Mouse (Mus musculus) heart, embryonic 15.5 days (tissue): Measurements from ENCODE around the gene Fkbp10. TPM values are rescaled to one million over a fixed set of nuclear protein-coding genes. Genes with fewer than 3 reads are reported as not detected.
A peak's percentile ranks its signal among the peaks of the same experiment; 100 is the strongest.

Source experiments
- ATAC-seq: fragments of 200-750 bp; cut with Nextera tagmentation; replicated peaks from 2 replicates; pipeline ENCODE4 v1.8.0; 2017; ENCODE audit warnings: low read depth, moderate TSS enrichment; ENCODE audit not compliant: insufficient number of reproducible peaks, insufficient read depth, low FRiP score
- H3K27ac ChIP-seq: fragments of 300-500 bp; sonication (generic); 2 replicates; pipeline ENCODE4 v1.5.1; 2015; ENCODE audit warnings: mild to moderate bottlenecking, inconsistent platforms
- H3K27me3 ChIP-seq: fragments of 300-500 bp; sonication (generic); 2 replicates; pipeline ENCODE4 v1.6.1; 2015; ENCODE audit warnings: inconsistent platforms
- H3K36me3 ChIP-seq: fragments of 300-500 bp; sonication (generic); 2 replicates; pipeline ENCODE4 v1.6.1; 2015; ENCODE audit warnings: mild to moderate bottlenecking, inconsistent platforms
- H3K4me1 ChIP-seq: fragments of 300-500 bp; sonication (generic); replicated peaks from 2 replicates; pipeline ENCODE4 v1.6.1; 2015; ENCODE audit warnings: inconsistent platforms
- H3K4me2 ChIP-seq: fragments of 300-500 bp; sonication (generic); 2 replicates; pipeline ENCODE4 v1.6.1; 2015; ENCODE audit warnings: inconsistent platforms, mild to moderate bottlenecking, moderate library complexity
- H3K4me3 ChIP-seq: fragments of 300-500 bp; sonication (generic); 2 replicates; pipeline ENCODE4 v1.5.1; 2015; ENCODE audit warnings: mild to moderate bottlenecking, inconsistent platforms
- H3K9ac ChIP-seq: fragments of 300-500 bp; sonication (generic); 2 replicates; pipeline ENCODE4 v1.6.1; 2015; ENCODE audit warnings: mild to moderate bottlenecking, inconsistent platforms
- H3K9me3 ChIP-seq: fragments of 300-500 bp; sonication (generic); replicated peaks from 2 replicates; pipeline ENCODE4 v1.6.1; 2016; ENCODE audit warnings: inconsistent platforms
- WGBS: fragments of 180-500 bp; shearing (Covaris S2); methylation state at CpG from one replicate; pipeline ENCODE4 v1.1.7; 2015; ENCODE audit warnings: mixed read lengths; 5-methylcytosine and 5-hydroxymethylcytosine counted together
- polyA plus RNA-seq: library from polyadenylated mRNA; unstranded; fragments of >200 nt; fragmentation: Nextera tagmentation; extraction: Ambion mirVana; gene quantifications from 2 replicates; pipeline ENCODE4 v1.2.1, GENCODE M21; 2015

The Fkbp10 gene
- polyA plus RNA-seq, 1 experiment from 2014 or later: 86.3 TPM

DNA sequence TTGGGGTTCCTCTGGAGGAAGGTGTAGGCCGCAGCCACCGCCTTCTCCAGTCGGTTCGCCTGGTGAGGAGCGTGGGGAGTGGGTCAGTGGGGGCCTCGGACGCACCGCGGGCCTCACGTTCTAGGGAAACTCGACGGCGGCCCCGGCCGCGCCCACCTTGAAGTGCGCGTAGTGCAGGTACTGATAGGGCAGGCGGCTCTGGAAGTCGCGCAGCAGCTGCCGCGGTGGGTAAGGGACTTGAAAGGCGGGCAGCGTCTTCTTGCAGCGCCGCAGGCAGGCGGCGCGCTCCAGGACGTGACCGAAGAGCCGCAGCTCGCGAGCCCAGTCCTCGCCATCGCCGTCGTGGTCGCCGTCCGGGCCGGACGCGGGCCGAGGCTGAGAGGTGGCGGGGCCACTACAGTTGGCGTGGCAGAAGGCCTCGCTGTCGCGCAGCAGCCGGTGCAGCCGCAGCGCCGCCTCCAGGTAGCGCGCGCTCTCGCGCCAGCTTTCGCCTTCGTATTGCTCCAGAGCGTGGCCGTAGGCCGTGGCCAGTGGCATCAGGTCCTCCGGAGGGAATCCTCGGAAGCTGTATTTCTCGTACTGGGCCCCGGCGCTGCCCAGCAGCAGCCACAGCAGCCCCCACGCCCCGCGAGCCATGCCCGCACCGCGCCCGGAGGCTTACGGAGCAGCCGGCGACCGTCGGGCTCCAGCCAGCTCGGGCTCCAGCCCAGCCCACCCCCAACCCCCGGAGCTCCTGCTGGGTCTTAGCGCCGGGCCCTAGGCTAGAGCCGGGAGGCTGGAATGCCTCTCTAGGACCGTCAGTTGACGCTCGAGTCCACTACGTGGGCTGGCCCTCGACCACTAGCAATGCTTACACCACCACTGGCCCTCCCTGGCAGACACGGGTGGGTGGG is 1.2 kb upstream of the Fkbp10 start, which contains the start of gene P3h4:
Gene P3h4, minus strand, starts transcription at position 816 of the 893 bp plus-strand sequence.
- Histone ChIP-seq H3K4me3 (peak within 1 kb of the TSS; percentile 63), H3K27me3 (no peaks in the 10 kb centered on the region), H3K4me1 (peaks cover 51% of the 10 kb centered on the region), H3K9ac (peak within 1 kb of the TSS; percentile 76), H3K36me3 (peaks cover 5% of the 10 kb centered on the region), H3K27ac (peak within 1 kb of the TSS; percentile 91), H3K4me2 (peak within 1 kb of the TSS; percentile 85), H3K9me3 (no peaks in the 10 kb centered on the region)
- under 1% methylated on average over 93 of the region's 93 CpGs for WGBS
- peak; percentile 94 for ATAC-seq

DNA sequence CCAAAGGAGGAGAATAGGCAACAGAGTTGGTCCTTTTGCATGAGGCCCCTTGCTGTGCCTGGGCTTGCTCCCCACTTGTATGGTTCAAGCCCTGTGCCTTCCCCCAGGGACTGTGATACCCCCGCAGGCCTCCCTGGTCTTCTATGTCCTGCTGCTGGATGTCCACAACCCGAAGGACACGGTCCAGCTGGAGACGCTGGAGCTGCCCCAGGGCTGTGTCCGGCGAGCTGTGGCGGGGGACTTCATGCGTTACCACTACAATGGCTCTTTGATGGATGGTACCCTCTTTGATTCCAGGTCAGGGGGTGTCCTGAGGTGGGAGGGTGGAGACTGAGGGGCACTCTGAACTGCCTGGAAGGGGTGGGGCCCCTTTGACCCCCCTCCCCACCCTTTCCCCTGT is 6.0 kb downstream of the Fkbp10 start:
- peaks cover 17% of the 10 kb centered on the region; the same call in 1 of the 2 replicates for H3K36me3 ChIP-seq

DNA sequence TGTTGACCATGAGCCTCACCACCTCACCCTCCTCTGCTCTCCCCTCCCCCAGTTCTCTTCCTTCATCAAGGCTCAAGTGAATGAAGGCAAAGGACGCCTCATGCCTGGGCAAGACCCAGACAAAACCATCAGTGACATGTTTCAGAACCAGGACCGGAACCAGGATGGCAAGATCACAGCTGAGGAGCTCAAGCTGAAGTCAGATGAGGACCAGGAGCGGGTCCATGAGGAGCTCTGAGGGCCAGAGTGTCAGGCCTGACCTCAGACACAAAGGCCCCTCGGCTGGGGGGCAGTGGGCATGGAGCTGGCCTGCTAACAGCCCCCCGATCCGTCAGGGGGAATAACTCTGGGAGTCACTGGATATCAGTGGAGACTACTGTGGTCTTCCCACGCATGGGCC is 8.3 kb downstream of the Fkbp10 start:
- Histone ChIP-seq H3K36me3 (peaks cover 17% of the 10 kb centered on the region; the same call in 1 of the 2 replicates), H3K4me1 (peaks cover 22% of the 10 kb centered on the region), H3K4me3 (no peak overlapping the region), H3K4me2 (no peak overlapping the region), H3K27ac (no peak overlapping the region), H3K9ac (no peak overlapping the region), H3K27me3 (no peaks in the 10 kb centered on the region), H3K9me3 (no peaks in the 10 kb centered on the region)
- 87% methylated on average over 7 of the region's 7 CpGs for WGBS
- ATAC-seq: no peak

More for the DNA sequence above, 6.0 kb downstream of the Fkbp10 start:
- H3K27ac ChIP-seq: no peak overlapping the region
- no peak overlapping the region for H3K4me3 ChIP-seq
- 65% methylated on average over 8 of the region's 8 CpGs for WGBS
- no peak overlapping the region for H3K9ac ChIP-seq
- no peak overlapping the region for H3K4me2 ChIP-seq
- ATAC-seq: no peak
- no peaks in the 10 kb centered on the region for H3K9me3 ChIP-seq
- no peaks in the 10 kb centered on the region for H3K27me3 ChIP-seq
- peaks cover 20% of the 10 kb centered on the region for H3K4me1 ChIP-seq

DNA sequence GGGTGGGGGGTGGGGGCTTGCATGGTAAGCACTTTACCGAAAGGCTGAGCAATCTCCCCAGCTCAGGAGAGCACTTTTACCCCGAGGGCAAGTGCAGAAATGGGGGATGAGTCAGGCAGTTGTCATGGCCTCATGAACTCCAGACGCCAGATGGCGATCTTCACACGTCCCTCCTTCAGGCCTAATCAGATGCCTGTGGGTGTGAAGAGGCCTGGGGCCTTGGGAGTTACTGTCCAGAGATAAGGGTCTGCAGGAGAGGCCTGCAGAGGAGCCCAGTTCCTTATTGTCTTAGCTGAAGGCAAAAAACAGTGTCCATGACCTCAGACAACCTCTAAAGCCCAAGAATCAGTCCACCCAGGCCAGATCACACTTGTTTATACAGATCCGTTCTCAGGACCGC is 10.4 kb downstream of the Fkbp10 start:
- Histone ChIP-seq H3K27ac (0 out of 2 replicates have a peak overlapping the region, but pooled peaks have one; percentile 15), H3K9me3 (no peaks in the 10 kb centered on the region), H3K4me1 (peaks cover 42% of the 10 kb centered on the region), H3K27me3 (no peaks in the 10 kb centered on the region), H3K4me3 (no peak overlapping the region), H3K4me2 (no peak overlapping the region), H3K36me3 (peaks cover 17% of the 10 kb centered on the region; the same call in 1 of the 2 replicates), H3K9ac (no peak overlapping the region)
- 16% methylated on average over 7 of the region's 7 CpGs for WGBS
- ATAC-seq: no peak

DNA sequence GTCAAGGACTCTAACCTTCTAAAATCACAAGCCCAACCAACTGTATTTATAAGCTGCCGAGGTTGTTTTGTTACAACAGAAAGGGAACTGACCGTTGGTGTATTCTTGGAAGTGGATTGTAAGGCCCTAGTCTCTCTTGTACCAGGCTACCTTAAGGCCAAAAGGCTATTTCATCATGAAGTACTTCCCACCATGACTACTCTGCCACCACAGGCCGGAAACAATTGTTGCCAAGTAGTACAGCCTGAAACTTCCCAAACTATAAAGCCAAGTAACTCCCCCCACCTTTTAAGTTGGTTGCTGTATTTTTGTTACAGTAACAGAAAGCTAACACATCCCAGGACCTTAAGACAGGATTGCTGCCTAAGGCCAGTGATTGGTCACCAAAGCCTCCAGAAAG is 11.3 kb downstream of the Fkbp10 start:
- Histone ChIP-seq H3K27me3 (no peaks in the 10 kb centered on the region), H3K4me2 (no peak overlapping the region), H3K9ac (no peak overlapping the region), H3K9me3 (no peaks in the 10 kb centered on the region), H3K4me1 (peaks cover 45% of the 10 kb centered on the region), H3K36me3 (peaks cover 17% of the 10 kb centered on the region; the same call in 1 of the 2 replicates), H3K4me3 (no peak overlapping the region), H3K27ac (no peak overlapping the region)
- no peak for ATAC-seq
- WGBS: 80% methylated on average over 3 of the region's 3 CpGs

DNA sequence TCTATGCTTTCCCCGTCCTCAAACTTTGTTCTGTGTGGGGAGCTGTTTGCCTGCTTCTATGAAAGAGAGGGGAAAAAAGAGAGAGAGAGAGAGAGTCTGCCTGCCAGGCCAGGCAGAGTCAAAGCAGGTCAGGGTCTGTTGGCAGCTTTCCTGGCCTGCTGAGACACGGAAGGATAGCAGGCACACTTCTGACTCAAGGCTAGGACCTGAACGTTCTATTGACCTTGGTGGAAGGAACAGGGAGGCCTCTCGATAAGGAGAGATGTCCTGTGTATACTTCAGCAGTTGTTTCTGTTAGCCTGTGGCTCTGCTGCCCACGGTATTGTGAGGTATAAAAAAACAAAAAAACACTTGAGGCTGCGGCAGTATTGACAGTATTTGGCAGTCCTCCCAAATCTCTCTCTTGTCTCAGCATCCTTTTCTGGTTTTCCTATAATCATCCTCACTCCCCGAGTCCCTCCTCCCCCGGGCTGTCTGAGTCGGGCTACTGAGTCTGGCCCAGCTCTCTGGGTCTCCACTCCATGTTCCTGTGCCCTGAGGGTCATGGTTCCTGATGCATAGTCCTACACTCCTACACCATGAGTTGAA is 13.2 kb downstream of the Fkbp10 start:
- Histone ChIP-seq H3K9ac (peak overlapping the region; percentile 26; the same call in 1 of the 2 replicates), H3K4me1 (peaks cover 49% of the 10 kb centered on the region), H3K27me3 (no peaks in the 10 kb centered on the region), H3K27ac (peak overlapping the region; percentile 82), H3K36me3 (0 out of 2 replicates have a peak, but pooled peaks cover 3% of the 10 kb centered on the region), H3K9me3 (no peaks in the 10 kb centered on the region), H3K4me2 (no peak overlapping the region), H3K4me3 (no peak overlapping the region)
- 20% methylated on average over 9 of the region's 9 CpGs for WGBS
- ATAC-seq: peak; percentile 56

DNA sequence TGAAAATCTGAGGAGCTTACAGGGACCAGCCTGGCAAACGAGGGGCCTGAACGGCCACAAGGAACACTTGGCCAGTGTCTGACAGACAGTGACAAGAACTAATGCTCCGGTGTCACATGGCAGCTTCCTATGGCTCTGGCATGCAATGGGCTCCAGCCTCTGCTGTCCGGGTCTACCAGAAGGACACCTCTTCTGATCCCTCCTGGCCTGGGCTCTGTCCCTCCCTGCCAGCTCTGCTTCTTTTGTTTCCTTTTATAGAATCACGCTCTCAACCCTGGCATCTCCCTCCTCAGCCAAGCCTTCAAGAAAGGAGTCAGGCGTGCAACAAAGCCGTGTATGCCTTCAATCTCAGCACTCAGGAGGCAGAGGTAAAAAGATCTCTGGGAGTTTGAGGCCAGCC is 14.6 kb downstream of the Fkbp10 start:
- Histone ChIP-seq H3K9ac (no peak overlapping the region), H3K27ac (peak overlapping the region; percentile 82), H3K9me3 (no peaks in the 10 kb centered on the region), H3K4me1 (peaks cover 49% of the 10 kb centered on the region), H3K4me2 (no peak overlapping the region), H3K4me3 (no peak overlapping the region), H3K27me3 (no peaks in the 10 kb centered on the region), H3K36me3 (peaks cover 4% of the 10 kb centered on the region)
- ATAC-seq: peak; percentile 57; the same call in 1 of the 2 replicates
- WGBS: 50% methylated on average over 7 of the region's 7 CpGs

DNA sequence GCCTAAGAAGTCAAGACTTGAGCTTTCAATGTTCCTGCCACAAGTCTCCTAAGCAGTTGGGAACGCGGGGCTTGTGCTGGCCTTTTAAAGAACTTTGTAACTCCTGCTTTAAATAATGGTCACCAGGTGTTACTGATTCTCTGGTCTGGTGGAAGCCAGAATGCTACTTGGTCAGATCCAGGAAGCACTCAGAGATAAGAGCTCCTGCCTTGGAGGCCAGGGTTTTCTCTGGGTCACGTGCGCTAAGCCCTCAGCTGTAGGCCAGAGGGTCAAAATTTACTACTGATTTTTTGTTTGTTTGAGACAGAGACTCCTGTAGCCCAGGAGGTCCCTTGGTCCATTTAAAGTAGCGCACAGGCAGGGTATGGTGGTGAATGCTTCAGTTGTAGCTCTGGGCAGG is 16.5 kb downstream of the Fkbp10 start:
- ATAC-seq: no peak
- H3K36me3 ChIP-seq: peaks cover 16% of the 10 kb centered on the region
- no peaks in the 10 kb centered on the region for H3K9me3 ChIP-seq
- 77% methylated on average over 5 of the region's 5 CpGs for WGBS
- peaks cover 37% of the 10 kb centered on the region for H3K4me1 ChIP-seq
- H3K27me3 ChIP-seq: no peaks in the 10 kb centered on the region
- no peak overlapping the region for H3K4me2 ChIP-seq
- no peak overlapping the region for H3K9ac ChIP-seq
- no peak overlapping the region for H3K27ac ChIP-seq
- H3K4me3 ChIP-seq: no peak overlapping the region

DNA sequence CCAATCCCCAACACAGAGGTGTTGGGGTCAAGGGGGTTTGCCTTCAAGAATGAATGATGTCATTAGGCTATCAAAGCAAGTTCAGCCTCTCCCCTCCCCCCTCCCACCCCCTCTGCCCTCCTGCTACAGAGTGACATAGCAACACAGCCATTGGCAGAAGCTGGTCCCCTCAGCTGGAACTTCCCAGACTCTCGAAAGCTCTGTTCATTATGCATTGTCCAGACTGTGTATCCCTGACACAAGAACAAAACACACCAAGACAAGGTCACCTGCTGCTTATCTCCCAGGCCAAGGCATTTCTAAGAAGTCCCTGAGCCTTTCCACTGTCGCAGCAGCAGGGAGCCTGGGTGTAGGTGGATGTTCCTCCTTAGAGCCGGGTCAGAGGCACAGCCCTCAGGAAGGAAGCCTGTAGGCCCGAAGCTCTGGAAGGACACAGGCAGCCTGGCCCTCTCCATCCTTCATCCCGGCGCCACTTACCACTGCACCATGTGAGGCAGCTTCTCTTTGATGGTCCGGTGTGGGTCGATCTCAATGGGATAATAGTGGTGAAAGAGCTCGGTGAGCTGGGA is 20.3 kb downstream of the Fkbp10 start:
- peaks cover 22% of the 10 kb centered on the region for H3K36me3 ChIP-seq
- H3K9ac ChIP-seq: no peak overlapping the region
- no peak for ATAC-seq

DNA sequence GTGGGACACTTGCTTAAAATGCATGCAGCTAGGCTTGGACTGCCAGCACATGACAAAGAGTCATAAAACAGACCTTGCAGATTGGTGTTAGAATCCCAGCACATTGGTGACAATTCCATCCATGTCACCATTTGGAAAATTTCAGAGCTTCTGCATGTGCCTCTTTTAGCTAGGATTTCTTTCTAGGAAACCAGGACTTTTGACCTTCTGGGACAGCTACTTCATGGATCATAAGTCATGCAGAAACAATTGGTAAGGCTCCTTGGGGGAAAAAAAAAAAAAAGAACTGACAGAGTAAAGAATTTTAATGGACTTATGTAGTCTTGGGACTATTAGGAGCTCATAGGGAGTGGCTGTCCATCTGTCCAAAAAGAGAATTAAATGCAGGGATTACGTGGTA is 22.4 kb downstream of the Fkbp10 start:
- H3K4me2 ChIP-seq: no peak overlapping the region
- H3K4me3 ChIP-seq: no peak overlapping the region
- H3K27me3 ChIP-seq: no peaks in the 10 kb centered on the region
- peaks cover 22% of the 10 kb centered on the region for H3K36me3 ChIP-seq
- 91% methylated on average over 1 of the region's 1 CpGs for WGBS
- ATAC-seq: no peak
- no peaks in the 10 kb centered on the region for H3K9me3 ChIP-seq
- no peak overlapping the region for H3K27ac ChIP-seq
- H3K9ac ChIP-seq: no peak overlapping the region
- H3K4me1 ChIP-seq: peaks cover 14% of the 10 kb centered on the region

More for the DNA sequence above, 20.3 kb downstream of the Fkbp10 start:
- 85% methylated on average over 9 of the region's 9 CpGs for WGBS
- Histone ChIP-seq H3K27ac (no peak overlapping the region), H3K4me1 (peaks cover 18% of the 10 kb centered on the region), H3K4me3 (no peak overlapping the region), H3K27me3 (no peaks in the 10 kb centered on the region), H3K4me2 (no peak overlapping the region), H3K9me3 (no peaks in the 10 kb centered on the region)
